Mouse (Mus musculus) midbrain, postnatal 0 days (tissue): ENCODE measurements at regions not wholly inside any gene's neighbourhood (a gene's known extent, or its start where the extent isn't known, plus 50 kb on each side); places are given as distances from the start of the nearest gene placed in this dataset.
"Not testable (repeated sequence)": the region's sequence is repeated elsewhere in the genome, so short reads cannot be mapped to it uniquely, and the experiment has no call there.

Source experiments
- ATAC-seq: fragments of 200-750 bp; cut with Nextera tagmentation; 2 replicates; pipeline ENCODE4 v1.8.0; 2017; ENCODE audit warnings: moderate number of reproducible peaks, mild to moderate bottlenecking, moderate TSS enrichment, moderate library complexity; ENCODE audit not compliant: low FRiP score
- DNase-seq: peaks from one replicate; pipeline ENCODE4 v3.0.0-alpha.2; 2015; ENCODE audit warnings: low spot score
- H3K27ac ChIP-seq: fragments of 300-500 bp; sonication (generic); 2 replicates; pipeline ENCODE4 v1.5.1; 2014; ENCODE audit warnings: low read depth, mild to moderate bottlenecking, low read length, mixed read lengths
- H3K27me3 ChIP-seq: fragments of 300-500 bp; sonication (generic); 2 replicates; pipeline ENCODE4 v1.6.1; 2014; ENCODE audit warnings: low read length, control low read depth, mixed read lengths; ENCODE audit not compliant: insufficient read depth
- H3K36me3 ChIP-seq: fragments of 300-500 bp; sonication (generic); 2 replicates; pipeline ENCODE4 v1.6.1; 2014; ENCODE audit warnings: low read length, control low read depth, mixed read lengths; ENCODE audit not compliant: insufficient read depth
- H3K4me1 ChIP-seq: fragments of 300-500 bp; sonication (generic); 2 replicates; pipeline ENCODE4 v1.6.1; 2014; ENCODE audit warnings: mild to moderate bottlenecking, control low read depth, antibody characterized with exemption, low read length, mixed read lengths; ENCODE audit not compliant: insufficient read depth
- H3K4me2 ChIP-seq: fragments of 300-500 bp; sonication (generic); 2 replicates; pipeline ENCODE4 v1.6.1; 2014; ENCODE audit warnings: low read depth, mild to moderate bottlenecking, low read length, mixed read lengths; ENCODE audit not compliant: poor library complexity, severe bottlenecking
- H3K4me3 ChIP-seq: fragments of 300-500 bp; sonication (generic); 2 replicates; pipeline ENCODE4 v1.5.1; 2014; ENCODE audit warnings: low read depth, mild to moderate bottlenecking, low read length, moderate library complexity
- H3K9ac ChIP-seq: fragments of 300-500 bp; sonication (generic); replicated peaks from 2 replicates; pipeline ENCODE4 v1.6.1; 2014; ENCODE audit warnings: mild to moderate bottlenecking, low read length, moderate library complexity, mixed read lengths; ENCODE audit not compliant: poor library complexity, severe bottlenecking
- H3K9me3 ChIP-seq: fragments of 300-500 bp; sonication (generic); 2 replicates; pipeline ENCODE4 v1.6.1; 2016; ENCODE audit warnings: low read length, control low read depth
- CTCF ChIP-seq: IDR thresholded peaks from 2 replicates; pipeline ENCODE4 v1.5.1; 2016; ENCODE audit warnings: antibody characterized with exemption, mild to moderate bottlenecking
- WGBS: fragments of 180-500 bp; shearing (Covaris S2); extraction: QIAGEN DNeasy Blood & Tissue Kit; methylation state at CpG from one replicate; pipeline ENCODE4 v1.1.7; 2014; 5-methylcytosine and 5-hydroxymethylcytosine counted together

DNA sequence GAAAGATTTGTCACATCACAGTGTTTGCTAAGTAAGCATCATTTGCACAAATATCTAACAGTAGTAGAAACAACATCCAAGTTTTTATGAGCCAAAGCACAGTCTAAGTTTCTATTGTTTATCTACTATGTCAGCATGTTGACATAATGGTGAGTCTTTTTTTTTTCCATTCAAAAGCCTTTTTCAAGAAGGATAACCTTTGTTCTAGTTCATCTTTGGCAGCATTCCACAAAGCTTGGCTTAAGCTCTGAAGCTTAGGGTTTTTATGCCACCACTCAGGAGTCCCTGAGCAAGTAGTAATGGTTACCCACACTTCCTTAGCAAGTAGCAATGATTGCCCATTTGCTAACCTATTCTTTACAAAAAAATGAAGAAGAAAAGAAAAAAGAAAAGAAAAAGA is 198.8 kb downstream of the Sgo2b start:
- Histone ChIP-seq H3K4me3 (no peak overlapping the region), H3K9ac (no peak overlapping the region), H3K9me3 (no peaks in the 10 kb centered on the region), H3K36me3 (no peaks in the 10 kb centered on the region), H3K27me3 (no peaks in the 10 kb centered on the region), H3K27ac (no peak overlapping the region), H3K4me2 (no peak overlapping the region), H3K4me1 (no peaks in the 10 kb centered on the region)
- DNase-seq (no peak), ATAC-seq (no peak)
- TF ChIP-seq CTCF = no peak

DNA sequence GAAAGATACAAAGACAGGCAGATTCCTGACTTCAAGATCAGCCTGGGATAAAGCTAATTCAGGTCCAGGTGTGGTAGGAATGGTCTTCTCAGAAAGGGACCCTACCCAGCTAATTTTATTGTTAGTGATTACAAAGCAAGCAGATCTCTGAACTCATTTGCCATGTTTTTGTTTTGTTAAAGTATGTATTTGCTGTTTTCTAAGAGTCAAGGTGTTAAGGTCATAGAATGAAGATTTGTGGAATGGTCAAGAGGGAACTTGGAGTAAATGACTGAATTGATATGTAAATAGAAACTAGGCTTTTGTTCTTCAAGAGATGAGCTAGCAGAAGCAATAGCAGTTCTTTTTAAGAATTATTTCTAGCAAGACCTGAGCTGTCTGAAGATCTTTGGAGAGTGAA is 217.6 kb downstream of the Sgo2b start:
- Histone ChIP-seq H3K27ac (no peak overlapping the region), H3K4me1 (no peaks in the 10 kb centered on the region), H3K27me3 (no peaks in the 10 kb centered on the region), H3K36me3 (no peaks in the 10 kb centered on the region), H3K4me2 (no peak overlapping the region), H3K9ac (no peak overlapping the region), H3K9me3 (no peaks in the 10 kb centered on the region), H3K4me3 (no peak overlapping the region)
- ATAC-seq (no peak), DNase-seq (no peak)
- no peak for TF ChIP-seq CTCF

DNA sequence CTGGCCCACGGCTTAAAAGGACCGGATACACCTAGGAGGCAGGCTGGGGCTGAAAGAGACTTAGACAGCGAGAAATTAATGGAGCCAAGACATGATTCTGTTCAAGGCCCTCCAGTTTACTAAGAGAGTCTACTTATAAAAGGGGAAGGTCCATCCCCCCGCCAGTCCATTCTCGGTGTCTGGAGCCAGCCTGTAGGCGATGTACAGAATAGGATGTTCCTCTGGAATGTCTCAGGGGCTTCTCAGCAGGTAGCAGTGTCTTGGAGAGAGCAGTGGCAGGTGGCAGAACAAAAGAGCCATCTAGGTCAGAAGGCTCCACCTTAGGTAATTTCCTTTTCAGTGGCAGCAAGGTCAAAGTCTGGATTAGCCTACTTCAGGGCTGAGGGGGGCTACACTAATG is 221.3 kb downstream of the Sgo2b start:
- not testable (repeated sequence) for DNase-seq, H3K4me1 ChIP-seq, H3K4me3 ChIP-seq, H3K4me2 ChIP-seq, H3K27me3 ChIP-seq, H3K9me3 ChIP-seq, H3K27ac ChIP-seq, H3K9ac ChIP-seq, ATAC-seq, H3K36me3 ChIP-seq
- WGBS = 89% methylated on average over 6 of the region's 6 CpGs
